Mouse (Mus musculus) limb, embryonic 12.5 days (tissue): ENCODE data around the gene Spon2. TPM values are rescaled to one million over a fixed set of nuclear protein-coding genes. Genes with fewer than 3 reads are reported as not detected.

Experiments used
- ATAC-seq: fragments of 200-750 bp; cut with Nextera tagmentation; 2 replicates; pipeline ENCODE4 v1.8.0; 2017; ENCODE audit warnings: low read depth, moderate TSS enrichment; ENCODE audit not compliant: insufficient number of reproducible peaks, insufficient read depth, low FRiP score, low TSS enrichment
- H3K27ac ChIP-seq: fragments of 300-500 bp; sonication (generic); 2 replicates; pipeline ENCODE4 v1.5.1; 2016; ENCODE audit warnings: mild to moderate bottlenecking, moderate library complexity
- H3K27me3 ChIP-seq: fragments of 300-500 bp; sonication (generic); 2 replicates; pipeline ENCODE4 v1.6.1; 2016; ENCODE audit warnings: mild to moderate bottlenecking, moderate library complexity
- H3K36me3 ChIP-seq: fragments of 300-500 bp; sonication (generic); 2 replicates; pipeline ENCODE4 v1.6.1; 2016; ENCODE audit warnings: mild to moderate bottlenecking, moderate library complexity
- H3K4me1 ChIP-seq: fragments of 300-500 bp; sonication (generic); replicated peaks from 2 replicates; pipeline ENCODE4 v1.6.1; 2016
- H3K4me2 ChIP-seq: fragments of 300-500 bp; sonication (generic); 2 replicates; pipeline ENCODE4 v1.6.1; 2016; ENCODE audit warnings: mild to moderate bottlenecking, moderate library complexity
- H3K4me3 ChIP-seq: fragments of 300-500 bp; sonication (generic); replicated peaks from 2 replicates; pipeline ENCODE4 v1.5.1; 2016; ENCODE audit warnings: mild to moderate bottlenecking
- H3K9ac ChIP-seq: fragments of 300-500 bp; sonication (generic); replicated peaks from 2 replicates; pipeline ENCODE4 v1.6.1; 2016; ENCODE audit warnings: mild to moderate bottlenecking, moderate library complexity
- H3K9me3 ChIP-seq: fragments of 300-500 bp; sonication (generic); 2 replicates; pipeline ENCODE4 v1.6.1; 2016; ENCODE audit warnings: mild to moderate bottlenecking, moderate library complexity
- WGBS: fragments of 180-500 bp; shearing (Covaris S2); methylation state at CpG from one replicate; pipeline ENCODE4 v1.1.7; 2016; 5-methylcytosine and 5-hydroxymethylcytosine counted together
- polyA plus RNA-seq: library from polyadenylated mRNA; unstranded; fragments of >200 nt; fragmentation: Nextera tagmentation; extraction: Ambion mirVana; gene quantifications from 2 replicates; pipeline ENCODE4 v1.2.1, GENCODE M21; 2016

Spon2 gene
- polyA plus RNA-seq, 1 experiment from 2014 or later: 1.4 TPM

DNA sequence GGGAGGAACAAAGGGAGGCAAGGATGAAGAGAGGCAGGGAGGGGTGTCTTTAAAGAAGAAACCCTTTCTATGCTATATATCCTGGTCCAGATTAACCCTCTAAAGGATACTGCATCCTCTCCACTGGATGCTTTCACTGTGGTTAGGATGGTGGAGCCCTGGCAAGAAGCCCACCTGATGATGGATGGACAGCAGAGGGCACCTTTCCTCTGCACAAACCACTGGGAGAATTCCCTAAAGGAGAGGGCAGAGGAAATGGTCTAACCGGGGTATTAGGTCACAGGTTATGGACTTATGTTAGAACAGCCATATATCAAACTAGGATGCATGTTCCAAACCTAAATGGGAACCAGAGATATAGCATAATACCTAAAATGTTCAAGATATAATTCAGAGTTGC lies 18.2 kb downstream of the Spon2 start:
- no peak for ATAC-seq
- no peaks in the 10 kb centered on the region for H3K27me3 ChIP-seq
- no peak overlapping the region for H3K27ac ChIP-seq
- H3K36me3 ChIP-seq: no peaks in the 10 kb centered on the region
- H3K9me3 ChIP-seq: no peaks in the 10 kb centered on the region
- H3K4me1 ChIP-seq: no peaks in the 10 kb centered on the region; the same call in 1 of the 2 replicates
- H3K4me2 ChIP-seq: no peak overlapping the region
- no peak overlapping the region for H3K9ac ChIP-seq
- no peak overlapping the region for H3K4me3 ChIP-seq
- 41% methylated on average over 1 of the region's 1 CpGs for WGBS

DNA sequence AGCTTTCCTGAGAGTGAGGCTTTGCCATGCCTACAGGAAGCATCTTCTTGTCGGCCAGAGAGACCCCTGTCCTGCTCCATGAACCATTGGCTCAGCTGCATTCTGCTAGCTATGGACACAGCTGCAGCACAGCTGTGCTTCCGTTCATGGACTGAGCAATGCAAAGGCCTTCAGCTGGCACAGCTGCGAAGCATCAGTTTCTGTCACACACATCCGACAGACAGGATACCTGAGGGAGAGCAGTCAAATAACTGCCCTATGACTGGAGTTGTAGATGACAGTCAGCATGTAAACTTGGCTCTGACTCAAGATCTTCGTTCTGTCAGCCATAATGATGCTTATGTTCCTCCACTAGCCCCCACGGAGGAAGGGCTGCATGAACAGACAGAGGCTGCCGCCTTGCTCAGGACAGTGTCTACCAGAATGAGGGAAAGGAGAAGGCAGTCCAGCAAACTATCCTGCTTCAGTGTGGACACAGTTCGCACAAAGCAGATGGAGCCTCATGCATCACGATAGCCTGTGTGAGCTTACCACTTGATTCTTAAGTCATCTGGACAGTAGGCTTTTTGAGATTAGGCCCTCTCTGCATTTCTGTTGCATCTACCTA lies 22.9 kb downstream of the Spon2 start:
- Histone ChIP-seq H3K27ac (no peak overlapping the region), H3K4me1 (no peaks in the 10 kb centered on the region), H3K4me2 (no peak overlapping the region), H3K9me3 (no peaks in the 10 kb centered on the region), H3K27me3 (no peaks in the 10 kb centered on the region), H3K9ac (no peak overlapping the region), H3K4me3 (no peak overlapping the region), H3K36me3 (no peaks in the 10 kb centered on the region)
- no peak for ATAC-seq
- WGBS: 72% methylated on average over 9 of the region's 9 CpGs

DNA sequence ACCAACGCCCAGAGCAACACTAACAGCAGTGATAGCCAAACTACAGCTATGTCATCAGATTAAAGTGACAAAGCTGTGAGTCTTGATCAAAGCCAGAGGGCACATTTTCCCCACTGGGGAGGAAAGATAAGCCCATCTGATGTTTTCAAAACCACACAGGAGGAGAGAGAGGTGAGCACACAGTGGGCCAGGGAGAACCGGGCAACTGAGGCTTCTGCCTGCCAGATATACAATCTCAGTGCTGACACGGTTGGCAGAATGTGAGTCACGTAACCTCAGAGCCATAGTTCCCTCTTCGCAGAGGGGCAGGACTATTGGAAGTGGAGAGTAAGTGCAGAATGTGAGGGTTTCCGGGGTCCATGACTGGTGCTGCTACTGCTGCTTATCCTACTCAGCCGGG lies 24.7 kb downstream of the Spon2 start:
- 48% methylated on average over 7 of the region's 7 CpGs for WGBS
- Histone ChIP-seq H3K27ac (no peak overlapping the region), H3K9ac (no peak overlapping the region), H3K9me3 (no peaks in the 10 kb centered on the region), H3K4me2 (no peak overlapping the region), H3K27me3 (no peaks in the 10 kb centered on the region), H3K36me3 (no peaks in the 10 kb centered on the region), H3K4me3 (no peak overlapping the region), H3K4me1 (no peaks in the 10 kb centered on the region)
- ATAC-seq: no peak

Other genes with a start within 250 kb of the Spon2 start
- 346 and 349 TPM in 2 replicates for gene Ywhah, start 199.6 kb downstream of the Spon2 start, polyA plus RNA-seq
- not detected in 2 replicates for gene Slc5a1, start 114.2 kb downstream of the Spon2 start, polyA plus RNA-seq
- gene Ctbp1, start 56.5 kb upstream of the Spon2 start, polyA plus RNA-seq: 427 and 439 TPM in 2 replicates
- 135 and 141 TPM in 2 replicates for gene Maea, start 117.1 kb upstream of the Spon2 start, polyA plus RNA-seq
- 11.1 and 12.1 TPM in 2 replicates for gene Uvssa, start 160.1 kb upstream of the Spon2 start, polyA plus RNA-seq
- gene Nkx1-1, start 215.5 kb upstream of the Spon2 start, polyA plus RNA-seq: not detected in 2 replicates